Mouse (Mus musculus) R1 (cell line): ENCODE measurements at regions not wholly inside any gene's neighbourhood (a gene's known extent, or its start where the extent isn't known, plus 50 kb on each side); places are given as distances from the start of the nearest gene placed in this dataset.
A peak's percentile ranks its signal among the peaks of the same experiment; 100 is the strongest.

Experiments
- DNase-seq: peaks from one replicate; pipeline ENCODE4 v3.0.0-alpha.2; 2018; ENCODE audit warnings: low read depth, low spot score

DNA sequence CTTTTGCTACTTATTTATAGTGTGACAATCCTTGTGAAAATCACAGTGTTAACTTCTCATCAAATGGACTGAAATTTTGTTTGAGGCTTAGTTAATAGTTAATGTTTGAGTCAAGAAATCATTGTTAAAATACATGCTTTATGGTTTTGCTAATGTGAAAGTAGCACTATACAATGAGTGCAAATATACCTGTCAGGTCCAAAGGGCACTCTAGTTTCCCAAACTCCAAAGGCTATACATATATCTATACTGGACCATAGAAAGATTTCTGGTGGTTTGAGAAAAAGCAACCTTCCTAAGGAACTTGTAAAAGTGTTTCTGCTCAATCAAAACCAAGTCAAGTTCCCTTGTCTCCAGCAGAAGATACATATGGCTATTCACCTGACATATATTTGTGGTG, 258.3 kb upstream of the Dsel start:
- no peak for DNase-seq

DNA sequence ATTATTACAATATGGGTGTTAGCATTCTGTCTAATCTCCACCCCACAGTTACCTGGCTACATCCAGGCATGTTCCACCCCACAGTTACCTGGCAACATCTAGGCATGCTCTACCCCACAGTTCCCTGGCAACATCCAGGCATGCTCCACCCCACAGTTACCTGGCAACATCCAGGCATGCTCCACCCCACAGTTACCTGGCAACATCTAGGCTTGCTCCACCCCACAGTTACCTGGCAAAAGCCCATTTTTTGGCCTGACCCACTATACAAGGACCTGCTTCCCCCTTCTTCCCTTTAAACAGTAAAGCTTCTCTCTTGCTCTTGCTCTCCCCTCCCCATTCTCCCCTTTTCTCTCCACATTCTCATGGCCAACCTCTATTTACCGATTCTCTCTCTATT, 238.7 kb upstream of the Dsel start:
- peak; percentile 6 for DNase-seq

DNA sequence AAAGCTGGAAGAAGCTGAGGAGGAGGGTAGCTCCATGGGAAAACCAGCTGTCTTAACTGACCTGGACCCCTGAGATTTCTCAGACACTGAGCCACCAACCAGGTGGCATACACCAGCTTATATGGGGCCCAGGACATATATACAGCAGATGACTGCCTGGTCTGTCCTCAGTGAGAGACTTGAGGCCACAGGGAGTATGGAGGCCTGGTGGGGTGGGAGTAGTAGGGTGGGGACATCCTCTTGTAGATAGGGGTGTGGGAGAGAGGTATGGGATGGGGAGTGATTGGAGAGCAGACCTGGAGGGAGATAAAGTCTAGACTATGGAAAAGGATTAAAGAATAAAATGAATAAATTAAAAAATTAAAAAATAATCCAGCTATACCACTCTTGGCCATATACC, 195.2 kb upstream of the Dsel start:
- no peak for DNase-seq

DNA sequence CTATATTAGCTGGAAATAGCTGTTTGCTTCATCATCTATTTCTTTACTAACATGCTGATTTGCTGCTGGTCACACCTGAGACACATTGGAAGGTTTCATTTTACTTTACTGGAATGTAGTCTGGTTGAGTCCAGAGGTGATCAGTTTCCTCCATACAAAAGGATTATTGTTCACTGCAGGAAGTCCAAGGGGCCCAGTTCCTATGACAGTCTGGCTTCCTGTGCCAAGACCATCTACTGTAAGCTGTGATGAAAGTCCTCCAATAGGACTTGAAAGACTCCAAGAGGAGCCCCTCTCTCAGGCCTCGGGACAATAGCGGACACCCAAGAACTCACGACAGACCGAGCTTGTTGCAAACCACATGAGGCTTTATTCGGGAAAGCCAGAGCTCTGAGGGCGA, 189.2 kb upstream of the Dsel start:
- DNase-seq: no peak

GRCm38 (mm10) chr1:112043061-112043460, 178.3 kb upstream of the Dsel start:
- peak; percentile 30 for DNase-seq

DNA sequence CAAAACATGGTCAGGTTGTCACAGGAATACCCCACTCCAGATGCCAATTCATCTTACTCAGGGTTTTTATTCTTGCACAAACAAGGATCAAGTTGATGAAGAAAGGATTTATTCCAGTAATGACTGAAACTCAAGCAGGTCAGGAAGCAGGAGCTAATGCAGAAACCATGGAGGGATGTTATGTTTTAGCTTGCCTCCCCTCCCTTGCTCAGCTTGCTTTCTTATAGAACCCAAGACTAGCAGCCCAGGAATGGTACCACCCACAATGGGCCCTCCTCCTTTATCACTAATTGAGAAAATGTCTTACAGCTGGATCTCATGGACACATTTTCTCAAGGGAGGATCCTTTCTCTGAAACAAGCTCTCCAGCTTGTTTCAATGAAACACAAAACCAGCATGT, 175.2 kb upstream of the Dsel start:
- no peak for DNase-seq

GRCm38 (mm10) chr1:112028533-112028932, 163.8 kb upstream of the Dsel start:
- no peak for DNase-seq
